Mouse (Mus musculus): ENCODE results near the gene Ppp1r1c. TPM values are rescaled to one million over a fixed set of nuclear protein-coding genes. Genes with fewer than 3 reads are reported as not detected.

Ppp1r1c gene
- polyA plus RNA-seq, 1 experiment: not detected

DNA sequence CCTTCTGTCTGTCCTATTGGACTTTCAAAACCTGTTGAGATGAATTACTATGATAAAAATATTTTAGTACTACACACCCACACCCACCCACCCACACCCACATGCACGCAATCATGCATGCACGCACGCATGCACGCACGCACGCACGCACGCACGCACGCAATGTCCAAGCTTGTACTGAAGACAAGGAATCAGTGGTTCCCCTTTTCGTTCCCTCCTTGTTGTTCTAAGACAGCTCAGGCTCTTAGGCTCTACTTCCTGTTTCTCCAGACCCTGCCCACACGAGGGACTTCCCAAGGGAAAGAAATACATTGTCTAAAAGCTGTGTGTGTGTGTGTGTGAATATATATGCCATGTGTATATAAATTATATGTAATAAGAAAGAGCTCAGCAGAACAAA lies 11.6 kb upstream of the Ppp1r1c start:
- H3K27me3 ChIP-seq (ENCODE audit: control insufficient read depth, insufficient read depth, insufficient read length): no peaks in the 10 kb centered on the region
- H3K4me3 ChIP-seq (ENCODE audit: insufficient read depth, poor library complexity, severe bottlenecking): no peak overlapping the region
- no peak for TF ChIP-seq MYOD1 (IDR thresholded peaks at IDR 0.05; ENCODE audit: control insufficient read depth, insufficient read length, low read depth)
- TF ChIP-seq MAX (IDR thresholded peaks at IDR 0.05): no peak
- no peak overlapping the region for H3ac ChIP-seq (ENCODE audit: control insufficient read depth, insufficient read length, low read depth)
- no peaks in the 10 kb centered on the region for H3K79me3 ChIP-seq (ENCODE audit: low read depth)
- H3K79me2 ChIP-seq (ENCODE audit: control insufficient read depth, insufficient read depth): no peaks in the 10 kb centered on the region
- no peaks in the 10 kb centered on the region for H3K36me3 ChIP-seq (ENCODE audit: control insufficient read depth, insufficient read depth)

DNA sequence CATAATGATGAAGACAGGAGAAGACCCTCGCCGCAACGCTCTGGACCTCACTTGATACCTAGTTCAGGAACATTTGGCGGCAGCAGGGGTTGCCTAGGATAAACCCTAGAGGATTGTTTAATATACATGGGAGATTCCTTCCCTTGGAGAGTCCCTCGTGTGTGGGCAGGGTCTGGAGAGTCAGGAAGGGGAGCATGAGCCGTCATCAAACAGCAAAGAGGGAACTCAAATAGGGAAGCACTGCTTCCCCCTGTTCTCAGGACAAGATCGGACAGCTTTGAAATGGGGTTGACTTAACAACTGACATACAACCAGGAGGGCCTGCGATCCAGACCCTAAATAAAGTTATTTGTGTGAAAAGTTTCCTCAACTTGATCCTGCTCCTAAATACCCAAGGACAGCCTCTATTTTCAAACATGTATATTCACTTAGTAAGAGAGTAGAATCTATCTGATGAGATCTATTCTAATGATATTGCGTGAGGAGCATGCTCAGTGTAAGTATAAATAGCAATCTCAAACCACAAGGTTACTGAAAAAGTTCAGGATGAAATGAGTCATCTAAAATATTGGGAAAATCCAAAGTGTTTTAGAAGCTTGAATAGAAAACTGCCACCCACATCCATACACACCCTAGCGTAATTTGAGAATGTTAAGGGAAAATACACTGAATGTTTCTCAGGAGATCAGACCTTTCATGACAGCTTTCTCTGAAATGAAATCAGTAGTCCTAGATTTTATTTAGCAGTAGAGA lies 10.9 kb upstream of the Ppp1r1c start:
- Histone ChIP-seq H3K27me3 (ENCODE audit: control insufficient read depth, insufficient read depth, insufficient read length) (no peaks in the 10 kb centered on the region), H3K79me3 (ENCODE audit: low read depth) (no peaks in the 10 kb centered on the region), H3ac (ENCODE audit: control insufficient read depth, insufficient read length, low read depth) (no peak overlapping the region), H3K79me2 (ENCODE audit: control insufficient read depth, insufficient read depth) (no peaks in the 10 kb centered on the region), H3K36me3 (ENCODE audit: control insufficient read depth, insufficient read depth) (no peaks in the 10 kb centered on the region), H3K4me3 (ENCODE audit: insufficient read depth, poor library complexity, severe bottlenecking) (no peak overlapping the region)
- TF ChIP-seq CEBPB (IDR thresholded peaks at IDR 0.05; ENCODE audit: low read depth): no peak
- TF ChIP-seq USF1 (IDR thresholded peaks at IDR 0.05; ENCODE audit: low read depth): no peak
- no peak for TF ChIP-seq MYOG (IDR thresholded peaks at IDR 0.05; ENCODE audit: control insufficient read depth, extremely low read depth, insufficient read length)
- TF ChIP-seq MAX (IDR thresholded peaks at IDR 0.05): no peak
- TF ChIP-seq FOSL1 (IDR thresholded peaks at IDR 0.05; ENCODE audit: insufficient read depth, low read length, poor library complexity, severe bottlenecking): no peak
- TF ChIP-seq MYOD1 (IDR thresholded peaks at IDR 0.05; ENCODE audit: control insufficient read depth, insufficient read length, low read depth): no peak
- TF ChIP-seq CTCF (IDR thresholded peaks at IDR 0.05; ENCODE audit: control insufficient read depth, insufficient read depth, insufficient read length): no peak

DNA sequence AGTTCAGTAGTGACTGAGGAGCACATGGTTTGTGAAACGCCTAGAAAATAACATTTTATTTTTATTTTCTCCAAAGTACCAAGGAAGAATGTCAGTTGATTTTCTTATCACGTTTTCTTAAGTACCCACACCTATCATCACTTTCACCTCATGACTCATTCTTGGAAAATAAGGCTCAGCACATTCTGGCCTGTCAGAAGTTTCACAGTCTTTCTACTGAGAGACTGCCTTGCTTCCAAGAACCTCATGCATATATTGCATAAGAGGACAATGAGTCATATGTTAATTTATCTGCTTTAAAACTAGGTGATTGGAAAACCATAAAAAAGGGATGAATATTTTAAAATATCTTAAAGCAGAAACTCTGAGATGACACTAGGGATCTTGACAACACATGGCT lies 9.4 kb upstream of the Ppp1r1c start:
- Histone ChIP-seq H3K27me3 (ENCODE audit: control insufficient read depth, insufficient read depth, insufficient read length) (no peaks in the 10 kb centered on the region), H3K36me3 (ENCODE audit: control insufficient read depth, insufficient read depth) (no peaks in the 10 kb centered on the region), H3ac (ENCODE audit: control insufficient read depth, insufficient read length, low read depth) (no peak overlapping the region), H3K4me3 (ENCODE audit: insufficient read depth, poor library complexity, severe bottlenecking) (no peak overlapping the region), H3K79me3 (ENCODE audit: low read depth) (no peaks in the 10 kb centered on the region), H3K79me2 (ENCODE audit: control insufficient read depth, insufficient read depth) (no peaks in the 10 kb centered on the region)
- no peak for TF ChIP-seq CTCF (IDR thresholded peaks at IDR 0.05; ENCODE audit: control insufficient read depth, insufficient read depth, insufficient read length)
- TF ChIP-seq CEBPB (IDR thresholded peaks at IDR 0.05; ENCODE audit: low read depth): peak; percentile 85

DNA sequence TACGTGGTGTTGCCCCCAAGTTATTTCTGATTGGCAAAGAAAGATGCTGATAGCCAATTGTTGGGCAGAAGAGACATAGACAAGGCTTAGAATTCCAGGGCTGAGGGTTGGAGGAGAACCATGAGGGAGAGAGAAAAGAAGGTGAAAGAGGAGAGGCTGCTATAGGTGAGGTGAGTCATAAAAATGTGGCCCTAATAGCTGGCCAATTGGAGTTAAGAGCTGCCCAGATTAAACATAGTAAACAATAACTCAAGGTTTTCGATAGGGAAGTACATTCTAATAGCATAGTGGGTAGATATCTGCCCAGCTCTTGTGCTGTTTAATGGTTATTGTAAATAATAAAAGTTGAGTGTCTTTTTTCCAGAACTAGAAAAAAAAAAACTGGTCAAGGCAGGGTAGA lies 2.8 kb upstream of the Ppp1r1c start:
- Histone ChIP-seq H3K36me3 (ENCODE audit: control insufficient read depth, insufficient read depth) (no peaks in the 10 kb centered on the region), H3K79me3 (ENCODE audit: low read depth) (no peaks in the 10 kb centered on the region), H3ac (ENCODE audit: control insufficient read depth, insufficient read length, low read depth) (no peak overlapping the region), H3K4me3 (ENCODE audit: insufficient read depth, poor library complexity, severe bottlenecking) (no peak overlapping the region), H3K79me2 (ENCODE audit: control insufficient read depth, insufficient read depth) (no peaks in the 10 kb centered on the region), H3K27me3 (ENCODE audit: control insufficient read depth, insufficient read depth, insufficient read length) (no peaks in the 10 kb centered on the region)
- TF ChIP-seq MAX (IDR thresholded peaks at IDR 0.05) (no peak), CTCF (IDR thresholded peaks at IDR 0.05; ENCODE audit: control insufficient read depth, insufficient read depth, insufficient read length) (no peak), MYOG (IDR thresholded peaks at IDR 0.05; ENCODE audit: control insufficient read depth, extremely low read depth, insufficient read length) (no peak), FOSL1 (IDR thresholded peaks at IDR 0.05; ENCODE audit: insufficient read depth, low read length, poor library complexity, severe bottlenecking) (no peak), MYOD1 (IDR thresholded peaks at IDR 0.05; ENCODE audit: control insufficient read depth, insufficient read length, low read depth) (no peak), USF1 (IDR thresholded peaks at IDR 0.05; ENCODE audit: low read depth) (no peak)

DNA sequence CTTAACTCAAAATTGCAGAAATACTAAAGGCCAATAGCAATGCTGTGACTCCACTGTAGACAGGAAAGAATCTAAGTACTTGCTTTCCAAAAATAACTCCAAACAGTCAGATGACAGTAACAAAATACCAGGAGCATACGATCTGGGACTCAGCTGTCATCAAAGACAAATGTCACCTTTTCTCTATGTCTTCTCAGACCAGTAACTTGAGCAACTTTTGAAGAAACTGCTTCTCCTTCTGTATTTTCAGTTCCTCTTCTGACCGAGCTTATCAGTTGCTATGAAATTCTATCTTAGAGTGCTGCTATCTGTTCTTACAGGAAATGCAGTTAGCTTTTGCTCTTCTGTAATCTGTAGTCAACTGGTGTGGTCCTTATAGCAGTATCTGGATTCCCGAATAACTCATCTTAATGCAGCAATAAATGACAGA lies 6.1 kb downstream of the Ppp1r1c start:
- Histone ChIP-seq H3K27me3 (ENCODE audit: control insufficient read depth, insufficient read depth, insufficient read length) (no peaks in the 10 kb centered on the region), H3K79me3 (ENCODE audit: low read depth) (no peaks in the 10 kb centered on the region), H3K79me2 (ENCODE audit: control insufficient read depth, insufficient read depth) (no peaks in the 10 kb centered on the region), H3K4me3 (ENCODE audit: insufficient read depth, poor library complexity, severe bottlenecking) (no peak overlapping the region), H3K36me3 (ENCODE audit: control insufficient read depth, insufficient read depth) (no peaks in the 10 kb centered on the region), H3ac (ENCODE audit: control insufficient read depth, insufficient read length, low read depth) (no peak overlapping the region)
- TF ChIP-seq MYOD1 (IDR thresholded peaks at IDR 0.05; ENCODE audit: control insufficient read depth, insufficient read length, low read depth): no peak
- no peak for TF ChIP-seq CTCF (IDR thresholded peaks at IDR 0.05; ENCODE audit: control insufficient read depth, insufficient read depth, insufficient read length)
- TF ChIP-seq USF1 (IDR thresholded peaks at IDR 0.05; ENCODE audit: low read depth): no peak
- TF ChIP-seq CEBPB (IDR thresholded peaks at IDR 0.05; ENCODE audit: low read depth): no peak
- no peak for TF ChIP-seq MYOG (IDR thresholded peaks at IDR 0.05; ENCODE audit: control insufficient read depth, extremely low read depth, insufficient read length)
- TF ChIP-seq MAX (IDR thresholded peaks at IDR 0.05): no peak
- no peak for TF ChIP-seq FOSL1 (IDR thresholded peaks at IDR 0.05; ENCODE audit: insufficient read depth, low read length, poor library complexity, severe bottlenecking)

DNA sequence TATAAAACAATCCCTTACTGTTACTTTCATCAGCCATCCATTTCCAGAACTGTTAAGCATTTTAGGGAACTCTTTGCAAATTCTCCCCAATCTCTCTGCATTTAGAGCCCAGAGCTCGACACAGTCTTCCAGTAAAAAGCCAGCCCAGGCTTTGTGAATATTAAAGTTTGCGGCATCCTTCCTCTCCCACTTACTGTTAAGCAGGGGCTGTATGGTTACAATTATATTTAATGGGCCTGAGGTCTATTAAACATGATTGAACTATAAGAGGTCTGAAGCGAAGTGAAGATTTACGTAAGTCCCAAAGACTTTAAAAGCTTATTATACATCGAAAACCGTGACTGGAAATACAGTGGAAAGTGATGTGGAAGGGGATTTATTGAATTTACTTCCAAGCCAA lies 7.2 kb downstream of the Ppp1r1c start:
- Histone ChIP-seq H3K4me3 (ENCODE audit: insufficient read depth, poor library complexity, severe bottlenecking) (no peak overlapping the region), H3K79me2 (ENCODE audit: control insufficient read depth, insufficient read depth) (no peaks in the 10 kb centered on the region), H3K36me3 (ENCODE audit: control insufficient read depth, insufficient read depth) (no peaks in the 10 kb centered on the region), H3K27me3 (ENCODE audit: control insufficient read depth, insufficient read depth, insufficient read length) (no peaks in the 10 kb centered on the region), H3K79me3 (ENCODE audit: low read depth) (no peaks in the 10 kb centered on the region), H3ac (ENCODE audit: control insufficient read depth, insufficient read length, low read depth) (no peak overlapping the region)
- no peak for TF ChIP-seq MAX (IDR thresholded peaks at IDR 0.05)
- no peak for TF ChIP-seq USF1 (IDR thresholded peaks at IDR 0.05; ENCODE audit: low read depth)
- no peak for TF ChIP-seq CEBPB (IDR thresholded peaks at IDR 0.05; ENCODE audit: low read depth)
- no peak for TF ChIP-seq FOSL1 (IDR thresholded peaks at IDR 0.05; ENCODE audit: insufficient read depth, low read length, poor library complexity, severe bottlenecking)
- no peak for TF ChIP-seq MYOD1 (IDR thresholded peaks at IDR 0.05; ENCODE audit: control insufficient read depth, insufficient read length, low read depth)
- TF ChIP-seq MYOG (IDR thresholded peaks at IDR 0.05; ENCODE audit: control insufficient read depth, extremely low read depth, insufficient read length): no peak
- TF ChIP-seq CTCF (IDR thresholded peaks at IDR 0.05; ENCODE audit: control insufficient read depth, insufficient read depth, insufficient read length): no peak
